Mouse (Mus musculus): ENCODE data around the gene Hspb7. TPM values are rescaled to one million over a fixed set of nuclear protein-coding genes. Genes with fewer than 3 reads are reported as not detected.

Hspb7 gene
- polyA plus RNA-seq, 2 experiments, result 0.06 TPM; not detected in 1

- Histone ChIP-seq H3K27ac (peak within 1 kb of the TSS; percentile 50), H3K36me3 (replicated peaks; ENCODE audit: control insufficient read depth, insufficient read depth, low read depth) (no peaks in the 10 kb centered on the region; the same call in 1 of the 2 replicates), H3K9ac (replicated peaks) (peak within 1 kb of the TSS; percentile 92), H3K4me2 (ENCODE audit: low read depth) (peak within 1 kb of the TSS; percentile 86), H3K27me3 (ENCODE audit: control insufficient read depth, insufficient read depth, low read length) (no peaks in the 10 kb centered on the region), H3K9me3 (ENCODE audit: control insufficient read depth, low read length) (no peaks in the 10 kb centered on the region), H3K4me3 (ENCODE audit: insufficient read depth in 1 of 2, low read depth in 2 of 2, low read length in 2 of 2) (peak within 1 kb of the TSS; percentile 80 to 99), H3K4me1 (replicated peaks; ENCODE audit: control insufficient read depth in 2 of 2, insufficient read depth in 2 of 2, low read length in 1 of 2) (peaks cover 8 to 10% of the 10 kb centered on the region in 2 experiments)
- TF ChIP-seq EP300 (IDR thresholded peaks at IDR 0.05; ENCODE audit: low read depth) (no peak), CTCF (IDR thresholded peaks at IDR 0.05; ENCODE audit: low read depth) (no peak)
- WGBS (ENCODE audit: insufficient replicate concordance), result under 1% methylated on average over 81 of the region's 102 CpGs
- peak; percentile 89 for ATAC-seq (ENCODE audit: insufficient read depth)
- DNase-seq (ENCODE audit: low read depth in 3 of 3, low spot score in 3 of 3), result peak; percentile 73 to 76 (median 74)
Measured at GRCm38 (mm10) chr4:141444451-141445327, 24.1 kb downstream of the Hspb7 start, which contains the start of gene Zbtb17. Gene Zbtb17 (plus strand): TSS chr4:141444654.

DNA sequence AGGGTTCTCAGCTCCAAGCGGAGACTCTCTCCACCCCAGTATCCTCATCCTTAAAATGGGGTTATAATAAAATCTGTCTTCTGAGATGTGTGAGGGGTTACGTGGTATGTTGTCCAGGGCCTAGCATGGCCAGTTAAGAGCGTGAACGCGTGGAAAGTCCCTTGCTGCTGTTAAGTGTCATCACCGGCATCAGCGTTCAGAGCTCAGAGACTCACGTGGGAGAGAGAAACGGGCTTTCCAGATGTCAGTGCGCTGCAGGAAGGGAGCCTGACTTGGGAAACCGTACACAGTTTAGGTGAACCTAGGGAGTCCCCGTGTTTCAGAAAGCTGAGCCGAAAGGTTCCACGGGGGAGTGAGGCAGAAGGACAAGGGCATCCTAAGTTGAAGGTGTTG lies 24.7 kb downstream of the Hspb7 start:
- DNase-seq (ENCODE audit: low read depth in 3 of 3, low spot score in 3 of 3) (no peak), ATAC-seq (ENCODE audit: insufficient read depth) (no peak)
- H3K4me1 ChIP-seq (replicated peaks; ENCODE audit: control insufficient read depth in 2 of 2, insufficient read depth in 2 of 2, low read length in 1 of 2), result peaks cover 8 to 10% of the 10 kb centered on the region in 2 experiments
- peak overlapping the region; percentile 92 for H3K9ac ChIP-seq (replicated peaks)
- no peaks in the 10 kb centered on the region for H3K9me3 ChIP-seq (ENCODE audit: control insufficient read depth, low read length)
- TF ChIP-seq CTCF (IDR thresholded peaks at IDR 0.05; ENCODE audit: low read depth) (no peak), EP300 (IDR thresholded peaks at IDR 0.05; ENCODE audit: low read depth) (no peak)
- H3K27me3 ChIP-seq (ENCODE audit: control insufficient read depth, insufficient read depth, low read length), result no peaks in the 10 kb centered on the region
- WGBS (ENCODE audit: insufficient replicate concordance), result 24% methylated on average over 14 of the region's 14 CpGs
- H3K4me3 ChIP-seq (ENCODE audit: insufficient read depth in 1 of 2, low read depth in 2 of 2, low read length in 2 of 2), result peak overlapping the region; percentile 80 to 99
- no peak overlapping the region for H3K27ac ChIP-seq
- H3K36me3 ChIP-seq (replicated peaks; ENCODE audit: control insufficient read depth, insufficient read depth, low read depth), result no peaks in the 10 kb centered on the region; the same call in 1 of the 2 replicates
- peak overlapping the region; percentile 86 for H3K4me2 ChIP-seq (ENCODE audit: low read depth)

GRCm38 (mm10) chr4:141446211-141446610 lies 25.6 kb downstream of the Hspb7 start:
- no peak for ATAC-seq (ENCODE audit: insufficient read depth)
- H3K9ac ChIP-seq (replicated peaks), result no peak overlapping the region
- peaks cover 8 to 10% of the 10 kb centered on the region in 2 experiments for H3K4me1 ChIP-seq (replicated peaks; ENCODE audit: control insufficient read depth in 2 of 2, insufficient read depth in 2 of 2, low read length in 1 of 2)
- H3K4me2 ChIP-seq (ENCODE audit: low read depth), result no peak overlapping the region
- DNase-seq (ENCODE audit: low read depth in 3 of 3, low spot score in 3 of 3), result no peak
- H3K27ac ChIP-seq, result no peak overlapping the region
- H3K27me3 ChIP-seq (ENCODE audit: control insufficient read depth, insufficient read depth, low read length), result no peaks in the 10 kb centered on the region
- H3K4me3 ChIP-seq (ENCODE audit: insufficient read depth in 1 of 2, low read depth in 2 of 2, low read length in 2 of 2), result no peak overlapping the region
- H3K36me3 ChIP-seq (replicated peaks; ENCODE audit: control insufficient read depth, insufficient read depth, low read depth), result no peaks in the 10 kb centered on the region; the same call in 1 of the 2 replicates
- no peaks in the 10 kb centered on the region for H3K9me3 ChIP-seq (ENCODE audit: control insufficient read depth, low read length)
- no peak for TF ChIP-seq CTCF (IDR thresholded peaks at IDR 0.05; ENCODE audit: low read depth)
- TF ChIP-seq EP300 (IDR thresholded peaks at IDR 0.05; ENCODE audit: low read depth), result no peak
- 69% methylated on average over 7 of the region's 7 CpGs for WGBS (ENCODE audit: insufficient replicate concordance)

DNA sequence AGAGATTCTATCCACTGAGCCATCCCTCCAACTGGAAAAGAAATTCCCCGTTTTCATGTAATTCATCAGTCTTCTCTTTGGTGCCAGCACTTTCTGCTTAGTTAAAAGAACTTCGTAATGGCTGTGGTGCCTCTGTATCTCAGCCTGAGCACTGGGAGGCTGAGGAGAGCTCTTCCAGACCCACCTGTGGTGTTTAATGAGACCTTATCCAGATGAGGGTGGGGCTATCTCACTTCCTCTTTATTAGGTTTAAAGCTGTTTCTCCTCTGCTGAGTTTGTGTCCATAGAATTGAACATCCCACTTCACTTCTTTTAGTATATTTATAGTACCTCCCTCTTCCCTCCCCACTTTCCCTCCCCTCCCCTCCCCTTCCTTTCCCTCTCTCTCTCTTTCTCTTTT lies 30.7 kb downstream of the Hspb7 start:
- Histone ChIP-seq H3K36me3 (replicated peaks; ENCODE audit: control insufficient read depth, insufficient read depth, low read depth) (no peaks in the 10 kb centered on the region; the same call in 1 of the 2 replicates), H3K4me2 (ENCODE audit: low read depth) (no peak overlapping the region), H3K4me3 (ENCODE audit: insufficient read depth in 1 of 2, low read depth in 2 of 2, low read length in 2 of 2) (no peak overlapping the region), H3K27ac (no peak overlapping the region), H3K27me3 (ENCODE audit: control insufficient read depth, insufficient read depth, low read length) (no peaks in the 10 kb centered on the region), H3K4me1 (replicated peaks; ENCODE audit: control insufficient read depth in 2 of 2, insufficient read depth in 2 of 2, low read length in 1 of 2) (no peaks in the 10 kb centered on the region), H3K9ac (replicated peaks) (no peak overlapping the region), H3K9me3 (ENCODE audit: control insufficient read depth, low read length) (no peaks in the 10 kb centered on the region)
- no peak for ATAC-seq (ENCODE audit: insufficient read depth)
- TF ChIP-seq CTCF (IDR thresholded peaks at IDR 0.05; ENCODE audit: low read depth), result no peak
- TF ChIP-seq EP300 (IDR thresholded peaks at IDR 0.05; ENCODE audit: low read depth), result no peak
- DNase-seq (ENCODE audit: low read depth in 3 of 3, low spot score in 3 of 3), result no peak
- WGBS (ENCODE audit: insufficient replicate concordance), result 72% methylated on average over 2 of the region's 2 CpGs

DNA sequence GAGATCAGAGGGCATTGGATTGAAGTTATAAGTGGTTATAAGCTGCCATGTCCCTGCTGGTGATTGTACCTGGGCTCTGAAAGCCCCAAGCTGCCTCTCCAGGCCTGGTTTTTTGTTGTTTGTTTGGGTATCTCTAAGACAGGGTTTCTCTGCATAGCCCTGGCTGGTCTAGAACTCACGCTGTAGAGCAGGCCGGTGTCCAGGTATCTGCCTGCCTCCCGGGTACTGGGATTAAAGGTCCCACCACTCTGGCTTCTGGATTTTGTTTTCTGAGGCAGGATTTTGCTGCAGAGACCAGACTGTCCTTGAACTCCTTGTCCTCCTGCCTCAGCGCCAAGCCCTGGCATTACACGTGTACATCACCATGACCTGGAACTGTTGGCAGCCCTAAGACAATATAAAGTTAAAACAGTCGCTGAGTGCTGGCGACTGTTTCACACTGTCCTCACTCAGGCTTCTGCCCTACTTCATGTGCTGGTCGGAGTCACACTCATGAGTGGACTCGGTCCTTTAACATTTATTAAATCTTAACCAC lies 31.4 kb downstream of the Hspb7 start:
- H3K27ac ChIP-seq, result no peak overlapping the region
- H3K4me2 ChIP-seq (ENCODE audit: low read depth), result no peak overlapping the region
- ATAC-seq (ENCODE audit: insufficient read depth) (no peak), DNase-seq (ENCODE audit: low read depth in 3 of 3, low spot score in 3 of 3) (no peak)
- no peak overlapping the region for H3K4me3 ChIP-seq (ENCODE audit: insufficient read depth in 1 of 2, low read depth in 2 of 2, low read length in 2 of 2)
- TF ChIP-seq EP300 (IDR thresholded peaks at IDR 0.05; ENCODE audit: low read depth) (no peak), CTCF (IDR thresholded peaks at IDR 0.05; ENCODE audit: low read depth) (no peak)
- no peaks in the 10 kb centered on the region for H3K4me1 ChIP-seq (replicated peaks; ENCODE audit: control insufficient read depth in 2 of 2, insufficient read depth in 2 of 2, low read length in 1 of 2)
- H3K9ac ChIP-seq (replicated peaks), result no peak overlapping the region
- H3K27me3 ChIP-seq (ENCODE audit: control insufficient read depth, insufficient read depth, low read length), result no peaks in the 10 kb centered on the region
- no peaks in the 10 kb centered on the region for H3K9me3 ChIP-seq (ENCODE audit: control insufficient read depth, low read length)
- WGBS (ENCODE audit: insufficient replicate concordance), result 78% methylated on average over 9 of the region's 9 CpGs
- H3K36me3 ChIP-seq (replicated peaks; ENCODE audit: control insufficient read depth, insufficient read depth, low read depth), result no peaks in the 10 kb centered on the region; the same call in 1 of the 2 replicates

Data from liver, embryonic 14.5 days (tissue).